Mouse (Mus musculus): ENCODE data around the gene Wfdc3. TPM values are rescaled to one million over a fixed set of nuclear protein-coding genes. Genes with fewer than 3 reads are reported as not detected.
A peak's percentile ranks its signal among the peaks of the same experiment; 100 is the strongest.

Gene Wfdc3
- polyA plus RNA-seq (2012; rRNA removed), result 2.4 and 3.3 TPM in 2 replicates

DNA sequence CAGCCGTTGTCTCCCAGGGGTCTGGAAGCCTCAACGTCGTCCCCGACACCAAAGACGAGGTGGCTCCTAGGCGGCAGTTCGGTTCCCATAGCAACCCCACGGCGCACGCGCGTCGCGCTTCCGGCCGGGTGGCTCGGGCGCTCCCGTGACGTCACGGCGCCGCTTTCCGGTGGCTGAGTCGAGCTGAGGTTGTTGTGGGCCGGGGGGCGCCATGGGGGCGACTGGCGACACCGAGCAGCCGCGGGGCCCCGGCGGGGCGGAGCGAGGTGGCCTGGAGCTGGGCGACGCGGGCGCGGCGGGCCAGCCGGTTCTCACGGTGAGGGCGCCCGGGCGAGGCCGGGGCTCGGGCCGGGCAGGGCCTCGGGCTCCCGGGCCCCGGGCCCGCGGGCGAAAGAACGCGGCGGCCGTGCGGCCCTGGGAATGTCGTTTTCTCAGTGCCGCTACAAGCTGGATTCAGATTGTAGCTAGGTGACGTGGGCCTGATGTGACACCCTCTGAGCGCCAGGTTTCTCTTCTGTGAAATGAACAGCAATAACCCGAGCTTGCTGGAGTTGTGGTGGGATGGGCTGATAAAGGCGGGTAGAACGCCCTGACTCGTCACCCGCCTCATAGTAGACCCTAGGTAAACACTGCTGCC lies at the start of gene Wfdc3, which contains the start of gene Dnttip1:
TSS of gene Wfdc3 (minus strand) at position 89 of the 637 bp plus-strand sequence.
TSS of gene Dnttip1 (plus strand) at position 141 of the 637 bp plus-strand sequence.
- DNase-seq (ENCODE audit: extremely low spot score in 1 of 2, low spot score in 1 of 2), result peak; percentile 85 to 95

DNA sequence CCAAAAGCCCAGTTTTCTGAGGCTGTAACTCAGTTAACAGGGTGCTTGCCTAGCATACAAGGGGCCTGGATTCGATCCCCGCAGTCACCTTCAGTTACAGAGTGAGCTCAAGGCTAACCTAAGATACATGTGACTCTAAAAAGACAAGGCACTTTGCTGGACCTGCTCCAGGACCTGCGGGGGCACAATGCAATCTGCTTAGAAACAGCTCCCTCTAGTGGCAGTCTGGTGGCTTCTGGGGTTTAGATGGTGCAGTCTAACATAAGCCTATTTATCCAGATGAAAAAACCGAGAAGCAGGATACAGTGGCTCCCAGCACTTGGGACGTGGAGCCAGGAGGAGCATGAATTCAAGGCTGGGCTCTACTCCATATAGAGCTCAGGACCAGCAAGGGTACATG lies 48.6 kb upstream of the Wfdc3 start:
- peak; percentile 65 to 96 for DNase-seq (ENCODE audit: extremely low spot score in 1 of 2, low spot score in 1 of 2)

DNA sequence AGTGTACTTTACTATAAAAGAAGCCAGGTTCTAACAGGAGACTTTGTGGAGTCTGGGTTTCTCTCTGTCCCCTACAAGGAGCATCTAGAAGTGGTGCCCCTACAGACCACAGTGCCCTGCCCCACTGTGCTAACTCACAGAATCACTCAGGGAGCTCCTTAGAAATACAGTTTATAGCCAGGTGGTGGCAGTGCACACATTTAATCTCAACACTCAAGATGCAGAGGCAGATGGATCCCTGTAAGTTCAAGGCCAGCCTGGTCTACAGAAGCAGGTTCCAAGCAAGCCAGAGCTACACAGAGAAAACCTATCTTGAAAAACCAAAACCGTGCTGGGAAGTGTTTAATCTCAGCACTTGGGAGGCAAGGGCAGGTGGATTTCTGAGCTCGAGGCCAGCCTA lies 48.0 kb upstream of the Wfdc3 start:
- peak in 1 of 2 experiments; percentile 28 for DNase-seq (ENCODE audit: extremely low spot score in 1 of 2, low spot score in 1 of 2)

DNA sequence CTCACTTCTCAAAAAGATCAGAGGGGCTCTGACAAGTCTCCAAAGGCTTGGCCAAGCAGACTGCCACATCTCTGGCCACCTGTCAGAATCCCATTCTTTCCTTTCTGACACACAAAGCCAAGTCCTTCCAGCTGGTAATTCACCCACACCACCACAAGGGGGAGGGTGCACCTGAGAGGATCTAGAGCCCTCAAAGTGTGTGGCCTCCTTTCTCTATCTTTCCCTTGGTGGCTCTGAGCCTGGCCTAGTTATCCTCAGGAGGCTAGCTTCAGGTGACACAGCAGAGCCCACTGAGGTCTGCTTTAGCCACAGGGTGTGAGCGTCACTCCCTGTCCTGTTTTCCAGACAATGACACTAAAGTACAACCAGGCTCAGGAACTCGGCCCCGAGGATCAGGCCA lies 47.5 kb upstream of the Wfdc3 start:
- DNase-seq (ENCODE audit: extremely low spot score in 1 of 2, low spot score in 1 of 2), result peak in 1 of 2 experiments; percentile 74

DNA sequence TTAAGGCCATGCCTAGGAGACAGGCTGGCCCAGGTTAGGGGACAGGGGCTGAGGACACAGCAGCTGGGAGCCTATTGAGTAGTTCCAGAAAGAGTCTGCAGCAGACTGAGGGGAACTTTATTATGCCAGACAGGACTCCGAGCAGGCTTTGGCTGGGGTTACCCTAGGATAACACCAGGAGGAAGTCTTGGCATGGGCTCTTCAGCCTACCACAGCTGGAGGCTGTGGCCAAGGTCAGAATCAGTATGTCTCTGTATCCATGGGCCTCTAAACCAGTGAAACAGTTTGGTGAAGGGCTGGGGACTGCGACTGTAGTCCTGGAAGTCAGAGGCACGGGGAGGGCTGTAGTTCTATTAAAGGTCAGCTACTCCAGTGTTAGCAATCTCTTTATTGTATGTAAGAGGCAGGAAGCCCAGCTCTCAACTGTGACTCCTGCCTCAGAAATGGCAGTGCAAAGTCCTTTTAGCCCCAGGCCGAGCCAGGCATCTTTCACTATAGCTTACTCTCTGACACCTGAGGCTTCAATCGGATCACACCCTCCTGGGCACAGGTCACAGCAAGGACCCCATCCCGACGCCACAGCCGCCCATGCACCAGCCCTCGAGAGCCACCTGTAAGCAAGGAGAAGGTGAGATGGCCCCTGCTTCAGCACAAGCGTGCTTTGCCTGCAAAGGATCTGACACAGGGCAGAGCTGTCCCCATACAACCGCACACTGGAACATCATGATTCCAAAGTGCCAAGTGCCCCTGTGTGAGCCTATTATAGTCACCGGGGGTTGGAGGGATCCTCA lies 46.9 kb upstream of the Wfdc3 start:
- no peak for DNase-seq (ENCODE audit: extremely low spot score in 1 of 2, low spot score in 1 of 2)

DNA sequence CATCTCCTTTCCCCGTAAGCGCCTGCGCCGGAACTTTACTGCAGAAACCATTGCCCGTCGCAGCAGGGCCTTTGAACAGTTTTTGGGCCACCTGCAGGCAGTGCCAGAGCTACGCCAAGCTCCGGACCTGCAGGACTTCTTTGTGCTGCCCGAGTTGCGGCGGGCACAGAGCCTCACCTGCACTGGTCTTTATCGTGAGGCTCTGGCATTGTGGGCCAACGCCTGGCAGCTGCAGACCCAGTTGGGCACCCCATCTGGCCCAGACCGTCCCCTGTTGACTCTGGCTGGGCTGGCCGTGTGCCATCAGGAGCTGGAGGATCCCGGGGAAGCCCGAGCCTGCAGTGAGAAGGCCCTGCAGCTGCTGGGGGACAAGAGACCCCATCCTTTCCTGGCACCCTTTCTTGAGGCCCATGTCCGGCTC lies 46.1 kb upstream of the Wfdc3 start:
- no peak for DNase-seq (ENCODE audit: extremely low spot score in 1 of 2, low spot score in 1 of 2)

DNA sequence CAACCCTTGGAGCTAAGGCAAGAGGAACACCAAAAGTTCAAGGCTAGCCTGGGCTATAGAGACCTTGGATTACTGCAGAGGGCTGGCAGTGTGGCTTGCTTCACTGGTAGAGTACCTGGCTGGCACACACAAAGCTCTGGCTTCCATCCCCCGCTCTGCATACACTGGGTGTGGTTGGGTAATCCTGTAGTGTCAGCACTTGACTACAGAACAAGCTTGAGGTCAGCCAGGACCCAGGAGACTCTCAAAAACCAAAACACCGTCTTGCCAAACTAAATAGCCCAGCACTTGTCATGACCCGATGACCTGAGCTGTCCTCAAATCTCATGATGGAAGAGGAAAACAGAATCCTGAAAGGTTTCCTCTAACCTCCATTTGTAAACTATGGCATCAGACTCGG lies 44.7 kb upstream of the Wfdc3 start:
- no peak for DNase-seq (ENCODE audit: extremely low spot score in 1 of 2, low spot score in 1 of 2)

DNA sequence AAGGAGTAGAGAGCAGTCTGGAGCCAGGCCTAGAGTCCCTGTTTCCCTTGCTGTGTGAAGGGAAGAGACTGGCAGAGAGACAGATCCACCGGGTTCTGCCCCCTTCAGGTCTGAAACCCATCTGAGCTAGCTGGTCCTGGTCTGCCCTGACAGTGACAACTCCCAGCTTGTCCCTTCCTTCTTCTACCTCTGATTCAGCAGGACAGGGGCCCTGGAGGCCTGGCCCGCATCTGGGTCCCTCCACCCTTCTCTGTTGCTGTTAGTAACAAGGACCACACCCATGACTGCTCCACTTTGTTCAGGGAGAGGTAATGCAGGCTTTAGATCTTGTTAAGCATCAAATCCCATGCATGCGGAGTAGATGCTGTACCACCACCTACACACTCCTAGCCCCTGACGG lies 42.7 kb upstream of the Wfdc3 start:
- no peak for DNase-seq (ENCODE audit: extremely low spot score in 1 of 2, low spot score in 1 of 2)

DNA sequence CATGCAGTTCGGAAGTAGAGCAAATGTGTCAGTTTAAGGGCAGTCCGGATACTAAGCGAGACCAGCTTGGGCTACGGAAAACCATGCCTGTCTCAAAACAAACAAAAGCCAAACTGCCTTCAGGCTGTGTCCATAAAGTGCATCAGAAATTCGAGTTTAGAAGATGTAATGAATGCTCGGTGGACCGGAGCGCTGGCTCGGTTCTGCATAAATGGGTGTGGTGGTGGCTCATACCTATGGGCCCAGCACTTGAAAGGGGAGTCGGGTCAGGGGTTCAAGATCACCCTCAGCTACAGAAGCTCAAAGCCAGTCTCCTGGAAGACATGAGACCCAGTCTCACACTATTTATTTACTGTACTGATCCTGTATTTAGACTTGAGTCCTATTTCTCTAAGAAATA lies 42.0 kb upstream of the Wfdc3 start:
- no peak for DNase-seq (ENCODE audit: extremely low spot score in 1 of 2, low spot score in 1 of 2)

DNA sequence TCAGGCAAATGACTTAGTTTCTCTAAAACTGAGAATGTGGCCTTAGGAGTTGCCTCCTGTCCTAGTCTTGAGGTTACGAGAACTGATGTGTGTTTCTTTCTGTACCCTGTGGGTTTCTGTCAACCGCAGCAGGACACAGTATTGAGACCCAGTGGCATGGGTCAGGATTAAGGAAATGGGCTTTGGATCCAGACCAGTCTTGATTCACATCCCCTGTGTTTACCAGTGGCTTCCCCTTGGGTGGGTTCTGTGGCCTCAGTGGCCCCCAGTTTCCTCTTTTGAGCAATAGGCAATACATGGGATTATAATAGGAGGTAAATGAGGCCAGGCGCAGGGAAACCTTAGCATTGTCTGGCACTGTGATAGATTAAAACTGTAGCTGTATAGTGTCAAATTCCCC lies 41.3 kb upstream of the Wfdc3 start:
- no peak for DNase-seq (ENCODE audit: extremely low spot score in 1 of 2, low spot score in 1 of 2)

DNA sequence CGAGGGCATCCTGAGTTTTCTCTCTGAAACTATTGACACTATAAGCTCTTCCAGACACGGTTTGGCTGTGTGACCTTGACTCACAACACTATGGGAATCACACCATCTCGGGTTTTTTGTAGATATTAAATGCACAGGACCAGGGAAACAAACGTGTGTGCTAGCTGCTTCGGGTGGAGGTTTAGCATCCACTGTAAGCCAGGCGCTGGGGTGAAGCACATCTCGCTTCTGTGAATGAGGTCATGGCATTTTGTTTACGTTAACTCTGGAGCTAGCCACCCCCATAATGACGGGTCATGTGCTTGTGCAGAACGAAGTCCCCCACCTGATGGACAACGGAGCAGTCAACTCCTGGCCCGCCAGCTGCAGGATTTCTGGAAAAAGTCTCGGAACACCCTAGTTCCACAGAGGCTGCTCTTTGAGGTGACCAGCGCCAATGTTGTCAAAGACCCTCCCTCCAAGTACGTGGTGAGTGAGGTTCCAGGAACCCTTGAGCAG lies 40.7 kb upstream of the Wfdc3 start:
- DNase-seq (ENCODE audit: extremely low spot score in 1 of 2, low spot score in 1 of 2), result no peak

DNA sequence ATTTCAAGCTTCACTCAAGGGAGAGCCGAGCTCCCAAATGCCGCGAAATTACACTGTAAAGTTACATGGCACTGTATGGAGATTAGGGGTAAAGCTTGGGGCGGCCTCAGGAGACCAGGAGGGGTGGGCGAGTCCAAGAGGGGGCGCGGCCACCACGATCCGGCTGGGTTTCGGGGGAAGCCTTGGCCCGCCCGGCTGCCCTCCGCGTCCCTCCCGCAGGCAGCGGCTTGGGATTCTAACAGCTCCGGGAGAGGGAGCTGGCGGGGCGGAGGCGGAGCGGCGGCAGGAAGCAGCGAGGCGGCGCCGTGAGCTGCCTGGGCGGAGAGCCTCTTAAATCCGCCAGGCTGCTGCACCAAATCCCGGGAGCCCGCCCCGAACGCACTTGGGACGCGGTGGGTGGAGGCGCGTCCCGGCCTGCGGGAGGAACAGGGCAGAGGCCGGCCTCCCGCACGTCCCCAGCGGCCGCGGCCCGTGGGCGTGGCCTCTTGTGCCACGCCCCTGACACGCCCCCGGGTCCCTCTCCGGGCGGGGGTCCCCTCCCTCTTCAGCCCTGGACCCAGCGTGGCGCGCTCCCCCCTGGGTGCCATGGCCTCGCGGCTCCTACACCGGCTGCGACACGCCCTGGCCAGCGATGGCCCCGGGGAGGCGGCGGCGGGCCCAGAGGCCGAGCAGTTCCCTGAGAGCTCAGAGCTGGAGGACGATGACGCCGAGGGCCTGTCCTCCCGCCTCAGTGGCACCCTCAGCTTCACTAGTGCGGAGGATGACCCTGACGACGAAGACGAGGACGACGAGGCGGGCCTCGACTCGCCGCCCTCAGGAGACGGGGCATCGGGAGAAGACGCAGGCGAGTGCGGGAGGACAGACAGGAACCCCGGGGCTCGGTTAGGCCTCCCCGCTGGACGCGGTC lies 40.0 kb upstream of the Wfdc3 start, which contains the start of gene Snx21:
TSS of gene Snx21 (plus strand) at position 343 of the 907 bp plus-strand sequence.
- DNase-seq (ENCODE audit: extremely low spot score in 1 of 2, low spot score in 1 of 2), result peak; percentile 72 to 88

DNA sequence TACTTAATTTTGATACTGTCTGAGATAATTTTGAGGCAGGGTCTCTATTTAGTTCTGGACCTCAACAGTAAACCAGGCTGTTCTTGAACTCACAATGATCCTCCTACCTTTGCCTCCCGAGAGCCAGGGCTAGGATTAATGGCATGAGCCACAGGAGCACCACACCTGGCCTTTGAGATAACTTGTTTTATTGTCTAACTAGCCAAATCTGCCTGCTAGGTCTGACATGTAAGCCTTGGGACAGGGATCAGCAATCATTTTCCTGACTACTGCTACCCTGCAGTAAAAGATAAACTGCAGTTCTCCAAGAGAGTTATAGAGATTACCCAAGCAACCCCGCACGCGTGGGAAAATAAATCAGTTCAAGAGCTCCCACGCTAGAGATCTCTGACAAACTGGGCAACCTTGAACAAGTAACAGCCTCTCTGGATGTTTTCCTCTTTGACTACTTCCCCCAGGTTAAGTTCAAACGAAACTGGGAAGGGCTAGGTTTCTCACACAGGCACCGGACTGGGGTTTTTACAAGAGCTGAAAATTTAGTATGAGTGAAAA lies 39.2 kb upstream of the Wfdc3 start:
- DNase-seq (ENCODE audit: extremely low spot score in 1 of 2, low spot score in 1 of 2), result no peak

DNA sequence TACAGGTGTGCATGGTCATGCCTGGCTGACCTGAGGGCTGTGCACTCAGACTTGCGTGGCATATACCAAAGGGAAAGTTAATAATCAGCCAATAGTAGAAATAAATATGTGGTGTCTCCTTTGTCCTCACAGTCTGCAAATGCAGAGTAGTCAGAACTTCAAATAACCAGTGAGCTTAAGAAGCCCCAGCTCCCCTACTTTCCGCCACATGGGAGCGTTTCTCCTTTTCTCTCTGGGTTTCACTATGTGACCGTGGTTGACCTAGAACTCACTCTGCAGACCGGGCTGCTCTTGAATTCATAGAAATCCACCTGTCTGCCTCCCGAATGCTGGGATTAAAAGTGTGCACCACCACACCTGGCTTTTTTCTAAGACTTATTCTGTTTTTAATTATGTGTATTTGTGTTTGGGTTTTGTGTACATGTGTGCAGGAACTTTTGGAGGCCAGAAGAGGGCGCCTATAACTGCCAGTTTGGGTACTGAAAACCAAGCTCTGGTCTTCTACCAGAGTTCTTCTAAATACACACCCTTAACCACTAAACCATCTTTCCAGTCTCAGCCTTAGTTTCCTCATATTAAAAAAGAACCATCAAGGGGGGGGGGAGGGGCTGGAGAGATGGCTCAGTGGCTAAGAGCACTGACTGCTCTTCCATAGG lies 38.3 kb upstream of the Wfdc3 start:
- no peak for DNase-seq (ENCODE audit: extremely low spot score in 1 of 2, low spot score in 1 of 2)

DNA sequence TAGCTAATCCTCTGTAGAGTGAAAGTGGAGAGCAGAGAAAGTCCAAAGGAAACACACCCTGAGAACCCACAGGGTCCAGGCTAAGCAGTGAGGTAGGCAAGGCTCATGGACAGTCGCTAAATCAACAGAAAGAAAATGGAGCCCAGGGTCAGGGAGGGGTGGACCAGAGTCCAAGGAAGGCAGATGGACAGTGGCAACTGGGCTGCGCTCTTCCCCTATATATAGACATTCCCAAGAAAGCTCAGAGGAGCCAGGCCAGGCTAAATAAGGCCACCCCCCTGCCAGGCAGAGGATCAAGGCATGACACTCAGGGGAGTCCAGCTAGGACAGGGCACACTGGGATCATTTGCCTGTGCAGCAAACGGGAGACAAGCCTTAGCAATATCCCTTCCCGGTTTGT lies 36.1 kb upstream of the Wfdc3 start:
- no peak for DNase-seq (ENCODE audit: extremely low spot score in 1 of 2, low spot score in 1 of 2)

DNA sequence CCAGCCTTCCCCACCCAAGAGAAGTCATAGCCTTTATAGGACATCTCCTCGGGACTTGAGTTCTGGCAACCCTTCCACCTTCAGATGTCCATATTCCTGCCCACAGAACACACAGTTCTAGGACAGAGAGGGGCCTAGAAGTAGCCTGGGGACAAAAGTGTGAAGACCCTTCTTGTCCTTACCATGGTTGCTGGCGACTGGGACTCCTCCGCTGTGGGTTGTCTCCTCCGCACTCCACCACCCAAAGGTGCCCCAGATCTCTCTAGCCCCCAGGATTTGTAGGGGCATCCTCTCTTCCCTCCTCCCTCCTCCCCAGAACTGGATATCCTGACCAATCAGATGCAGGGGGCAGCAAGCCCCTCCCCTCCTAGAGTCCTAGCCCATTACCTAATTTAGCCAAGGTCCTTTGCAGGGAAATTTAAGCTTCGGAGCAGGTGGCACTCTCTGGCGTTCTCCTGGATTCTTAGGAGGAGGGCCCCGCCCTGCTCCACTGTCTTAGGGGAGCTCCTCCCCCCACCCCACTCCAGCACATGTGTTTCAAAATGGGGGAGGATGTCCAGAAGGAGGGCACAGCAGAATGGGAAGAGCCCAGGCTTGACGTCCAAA lies 33.9 kb upstream of the Wfdc3 start, which contains the start of gene Tnnc2:
TSS of gene Tnnc2 (minus strand) at position 487 of the 606 bp plus-strand sequence.
- no peak for DNase-seq (ENCODE audit: extremely low spot score in 1 of 2, low spot score in 1 of 2)

DNA sequence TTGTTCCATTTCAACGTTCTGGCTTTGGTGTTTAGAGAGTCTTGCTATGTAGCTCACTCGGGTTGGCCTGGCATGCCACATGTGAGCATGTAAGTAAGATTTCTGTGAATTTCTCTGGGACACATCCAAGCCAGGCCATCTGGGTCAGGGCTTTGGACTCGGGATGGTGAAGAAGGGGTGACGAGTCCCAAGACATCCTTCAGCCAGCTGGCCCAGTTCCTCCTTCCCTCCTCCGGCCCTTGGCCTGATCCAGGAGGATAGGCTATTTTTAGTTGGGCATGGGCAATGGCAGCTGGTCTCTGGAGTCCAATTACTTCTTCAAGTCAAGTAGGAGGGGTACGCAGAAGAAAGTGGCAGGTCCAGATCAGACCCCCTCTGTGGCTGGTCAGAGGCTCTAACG lies 33.1 kb upstream of the Wfdc3 start:
- no peak for DNase-seq (ENCODE audit: extremely low spot score in 1 of 2, low spot score in 1 of 2)

DNA sequence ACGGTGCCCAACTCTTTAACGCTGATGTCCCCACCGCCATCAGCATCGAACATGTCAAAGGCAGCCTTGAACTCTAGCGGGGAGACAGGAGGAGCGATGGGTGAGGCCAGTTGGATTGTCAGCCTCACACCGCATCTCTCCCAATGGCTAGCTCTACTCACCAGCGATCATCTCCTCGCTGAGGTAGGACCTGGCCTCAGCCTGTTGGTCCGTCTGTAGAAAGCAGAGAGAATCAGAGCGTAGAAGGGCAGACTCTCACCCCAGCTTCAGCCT lies 32.2 kb upstream of the Wfdc3 start:
- DNase-seq (ENCODE audit: extremely low spot score in 1 of 2, low spot score in 1 of 2), result no peak

DNA sequence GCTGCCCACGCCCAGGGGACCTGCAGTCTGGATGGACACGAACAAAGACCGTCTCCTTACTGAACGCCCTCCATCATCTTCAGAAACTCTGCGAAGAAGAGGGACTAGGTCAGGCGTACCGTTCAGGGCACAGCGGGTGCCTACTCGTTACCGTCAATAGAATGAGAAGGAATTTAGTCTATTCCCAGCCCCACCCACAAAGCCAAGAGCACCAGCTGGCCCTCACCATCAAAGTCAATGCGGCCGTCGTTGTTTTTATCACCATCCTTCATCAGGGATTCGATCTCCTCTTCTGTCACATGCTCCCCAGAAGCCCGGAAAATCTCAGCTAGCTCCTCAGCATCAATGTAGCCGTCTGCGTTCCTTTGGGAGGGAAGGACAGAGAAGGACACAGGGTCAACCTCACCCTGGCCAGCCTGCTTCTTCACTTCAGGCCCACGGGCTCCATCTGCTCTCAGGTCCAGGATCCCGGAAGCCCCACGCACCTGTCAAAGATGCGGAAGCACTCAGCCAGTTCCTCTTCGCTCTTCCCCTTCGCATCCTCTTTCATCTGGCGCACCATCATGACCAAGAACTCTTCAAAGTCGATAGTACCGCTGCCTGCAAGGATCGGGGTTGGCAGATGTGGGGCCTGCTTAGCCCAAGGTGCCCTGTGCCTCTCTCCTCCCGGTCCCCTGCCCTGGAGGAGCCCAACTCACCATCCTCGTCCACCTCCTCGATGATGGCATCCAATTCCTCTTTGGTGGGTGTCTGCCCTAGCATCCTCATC lies 31.7 kb upstream of the Wfdc3 start:
- DNase-seq (ENCODE audit: extremely low spot score in 1 of 2, low spot score in 1 of 2), result no peak
